Mouse (Mus musculus): ENCODE results near the gene Sptbn4. TPM values are rescaled to one million over a fixed set of nuclear protein-coding genes. Genes with fewer than 3 reads are reported as not detected.

Sptbn4 gene
- total RNA-seq, 2 experiments from 2014 or later = 0.14 to 0.20 TPM

DNA sequence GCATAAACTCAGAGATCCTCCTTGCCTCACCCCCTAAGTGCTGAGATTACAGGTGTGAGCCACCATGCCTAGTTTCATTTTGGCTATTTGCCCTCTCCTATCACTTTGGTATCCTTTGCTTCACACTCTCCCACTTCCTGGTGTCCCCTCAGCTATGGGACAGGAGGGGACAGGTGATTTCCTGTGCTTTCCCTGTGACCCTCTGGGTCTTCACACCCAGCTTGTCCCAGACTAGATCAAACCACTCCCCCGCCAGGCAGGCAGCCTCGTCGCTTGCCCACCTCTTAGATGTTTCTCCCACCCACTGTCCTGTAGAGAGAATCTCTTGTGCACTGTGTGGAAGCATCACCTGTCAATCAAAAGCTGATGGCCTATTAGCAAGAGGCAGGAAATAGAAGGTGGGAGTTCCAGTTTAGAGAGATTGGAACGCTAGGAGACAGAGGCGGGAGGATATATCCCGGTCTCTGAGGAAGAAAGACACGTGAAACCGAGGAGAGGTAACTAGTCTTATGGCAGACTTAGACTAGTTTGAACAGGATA lies 136.4 kb downstream of the Sptbn4 start:
- intact Hi-C loops (cut with DNase I) = loop anchor here (2.0 kb wide), 1 partner anchor 18 kb away; no protein-coding TSS in a partner anchor
- no peak for DNase-seq

DNA sequence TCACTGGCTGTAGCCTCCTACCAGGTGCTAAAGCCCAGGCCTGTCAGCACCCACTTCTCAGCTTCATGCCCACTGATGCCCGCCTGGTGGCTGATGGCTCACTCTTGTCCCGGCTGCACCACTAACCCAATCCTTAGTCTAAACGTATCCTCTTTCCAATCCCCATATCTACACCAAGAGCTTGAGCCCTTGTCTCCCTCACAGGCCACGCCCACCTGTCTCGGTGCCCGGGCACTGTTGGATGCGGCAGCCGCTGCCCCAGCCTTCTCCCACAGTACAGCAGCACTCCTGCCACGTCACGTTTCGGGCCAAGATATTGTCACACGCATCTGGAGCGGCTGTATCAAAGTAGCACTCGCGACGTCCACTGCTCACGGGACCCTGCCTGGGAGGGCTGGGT lies 137.2 kb downstream of the Sptbn4 start:
- intact Hi-C loops (cut with DNase I) = loop anchor here (2.0 kb wide), 1 partner anchor 18 kb away; no protein-coding TSS in a partner anchor

DNA sequence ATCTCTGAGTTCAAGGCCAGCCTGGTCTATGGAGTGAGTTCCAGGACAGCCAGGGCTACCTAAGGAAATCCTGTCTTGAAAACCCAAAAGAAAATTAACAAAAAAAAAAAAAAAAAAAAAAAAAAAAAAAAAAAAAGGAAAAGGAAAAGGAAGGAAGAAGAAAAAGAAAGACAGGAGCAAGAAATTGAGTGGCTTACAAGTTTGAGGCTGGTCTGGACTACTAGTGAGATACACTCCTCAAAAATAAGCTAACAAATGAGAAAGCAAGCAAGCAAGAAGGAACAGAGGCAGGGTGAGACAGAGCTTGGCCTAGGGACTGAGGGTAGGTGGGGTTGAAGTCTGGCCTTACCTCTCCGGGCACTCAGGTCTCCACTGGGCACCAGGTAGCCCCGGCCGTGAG lies 137.7 kb downstream of the Sptbn4 start:
- intact Hi-C loops (cut with DNase I) = loop anchor here (2.0 kb wide), 1 partner anchor 19 kb away; no protein-coding TSS in a partner anchor
- no peak for DNase-seq

More for the DNA sequence above, 137.2 kb downstream of the Sptbn4 start:
- DNase-seq = peak; percentile 62 to 77

DNA sequence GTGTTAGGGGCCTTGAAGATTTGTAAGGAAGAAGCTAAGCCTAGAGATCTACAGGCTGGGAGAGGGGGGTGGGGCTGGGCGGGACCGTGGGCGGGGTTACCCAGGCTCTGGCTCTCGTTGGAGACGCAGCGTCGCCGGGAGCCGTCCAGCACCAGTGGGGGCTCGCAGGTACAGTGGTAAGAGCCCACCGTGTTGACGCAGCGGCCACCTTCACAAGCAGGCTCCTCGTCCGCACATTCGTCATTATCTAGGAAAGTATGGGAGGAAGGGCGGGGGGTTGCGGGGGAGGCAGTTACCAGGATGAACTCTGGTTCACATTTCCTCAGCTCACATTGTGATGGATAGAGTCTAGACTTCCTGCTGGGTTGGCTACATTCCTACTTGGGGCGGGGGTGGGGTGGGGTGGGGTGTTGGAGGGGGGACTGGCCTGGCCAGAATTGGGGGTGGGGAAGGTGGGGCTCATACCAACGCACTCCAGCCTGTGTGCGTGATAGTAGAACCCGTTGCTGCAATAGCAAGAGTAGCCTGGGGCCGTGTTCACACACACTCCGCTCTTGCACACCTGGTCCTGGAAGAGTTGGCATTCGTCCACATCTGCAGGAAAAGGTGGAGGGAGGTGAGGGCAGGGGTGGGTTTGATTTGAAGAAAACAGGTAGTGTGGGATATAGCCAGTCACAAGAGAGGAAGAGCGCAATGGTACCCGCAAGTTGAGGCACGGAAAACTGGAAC lies 138.5 kb downstream of the Sptbn4 start:
- intact Hi-C loops (cut with DNase I) = no loop called here

DNA sequence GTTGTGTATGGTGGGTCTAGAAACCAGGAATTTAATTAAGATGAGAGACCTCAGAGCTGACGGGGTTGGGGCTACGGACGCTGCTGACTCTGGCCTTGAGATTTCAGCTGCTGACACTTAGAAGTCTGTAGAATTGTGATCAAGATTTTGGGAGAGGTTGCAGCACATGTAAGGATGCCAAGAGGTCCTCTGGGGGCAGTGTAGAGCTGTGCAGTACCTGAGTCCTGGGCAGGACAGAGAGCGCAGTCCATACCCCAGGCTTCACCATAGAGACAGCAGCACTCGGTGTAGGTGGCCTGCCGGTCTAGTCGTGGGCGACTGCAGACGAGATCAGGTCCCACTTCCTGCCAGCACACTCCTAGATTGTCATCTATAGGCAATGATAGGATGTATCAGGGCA lies 139.9 kb downstream of the Sptbn4 start:
- intact Hi-C loops (cut with DNase I) = no loop called here

More for the DNA sequence above, 138.5 kb downstream of the Sptbn4 start:
- no peak for DNase-seq

More for the DNA sequence above, 139.9 kb downstream of the Sptbn4 start:
- DNase-seq = no peak

Other genes starting within 250 kb of the Sptbn4 start
- gene Itpkc, start 219.0 kb downstream of the Sptbn4 start, total RNA-seq (2021) = 1 to 10 TPM; 4.5 to 5.5 TPM
- gene Coq8b, start 214.7 kb downstream of the Sptbn4 start, total RNA-seq (2021) = 1 to 10 TPM; 7.0 to 8.8 TPM
- gene Numbl, start 189.3 kb downstream of the Sptbn4 start, total RNA-seq (2021) = 1 to 10 TPM; 7.9 to 8.5 TPM
- gene Ltbp4, start 110.0 kb downstream of the Sptbn4 start, total RNA-seq (2021) = 100 to 1,000 TPM; 354 to 358 TPM
- 1 to 10 TPM; 8.6 to 9.7 TPM for gene Shkbp1, start 91.7 kb downstream of the Sptbn4 start, total RNA-seq (2021)
- under 1 TPM in 1 of 2 experiments, not detected in 1; 0.76 TPM for gene Gm20479, start 90.3 kb downstream of the Sptbn4 start, total RNA-seq (2021)
- gene Blvrb, start 292 bp upstream of the Sptbn4 start, total RNA-seq (2021) = 10 to 100 TPM; 34.3 to 34.9 TPM
- 1 to 10 TPM; 7.6 to 8.5 TPM for gene Sertad3, start 26.1 kb upstream of the Sptbn4 start, total RNA-seq (2021)
- 10 to 100 TPM; 10.9 to 11.4 TPM for gene Sertad1, start 39.2 kb upstream of the Sptbn4 start, total RNA-seq (2021)
- gene Prx, start 51.6 kb upstream of the Sptbn4 start, total RNA-seq (2021) = 1 to 10 TPM; 1.4 to 2.8 TPM
- gene Hipk4, start 75.6 kb upstream of the Sptbn4 start, total RNA-seq (2021) = under 1 TPM; 0.32 to 0.55 TPM
- 10 to 100 TPM; 29.0 to 31.8 TPM for gene Pld3, start 105.5 kb upstream of the Sptbn4 start, total RNA-seq (2021)
- gene 2310022A10Rik, start 105.5 kb upstream of the Sptbn4 start, total RNA-seq (2021) = 10 to 100 TPM; 53.0 to 62.2 TPM
- 100 to 1,000 TPM; 169 to 170 TPM for gene Akt2, start 143.9 kb upstream of the Sptbn4 start, total RNA-seq (2021)
- not detected for gene Ttc9b, start 206.2 kb upstream of the Sptbn4 start, total RNA-seq (2021)
- gene Map3k10, start 226.9 kb upstream of the Sptbn4 start, total RNA-seq (2021) = 10 to 100 TPM; 17.0 to 22.4 TPM
- 1 to 10 TPM in 1 of 2 experiments, under 1 TPM in 1; 0.84 to 1.3 TPM for gene Zfp607b, start 241.7 kb upstream of the Sptbn4 start, total RNA-seq (2021)

All from heart, postnatal 14 days (tissue).